Mouse (Mus musculus) erythroblast, embryonic 14.5 days (primary cell): ENCODE results near the gene Tbl1xr1. TPM values are rescaled to one million over a fixed set of nuclear protein-coding genes. Genes with fewer than 3 reads are reported as not detected.

Experiments used
- H3K27me3 ChIP-seq: 2 replicates; pipeline ENCODE4 v1.6.1; 2012; ENCODE audit warnings: inconsistent platforms; ENCODE audit not compliant: control insufficient read depth
- H3K36me3 ChIP-seq: 2 replicates; pipeline ENCODE4 v1.6.1; 2012; ENCODE audit warnings: mild to moderate bottlenecking, inconsistent platforms; ENCODE audit not compliant: control insufficient read depth
- H3K4me1 ChIP-seq: 2 replicates; pipeline ENCODE4 v1.6.1; 2012; ENCODE audit warnings: inconsistent platforms; ENCODE audit not compliant: control insufficient read depth
- H3K4me3 ChIP-seq: replicated peaks from 2 replicates; pipeline ENCODE3; 2012; ENCODE audit warnings: moderate library complexity, mild to moderate bottlenecking, inconsistent platforms
- H3K9me3 ChIP-seq: 2 replicates; pipeline ENCODE4 v1.6.1; 2012; ENCODE audit warnings: low read length, inconsistent platforms, mixed read lengths; ENCODE audit not compliant: control insufficient read depth
- GATA1 ChIP-seq: IDR thresholded peaks from 2 replicates; pipeline ENCODE4 v1.6.1; 2012; ENCODE audit warnings: low read length, inconsistent platforms, mixed read lengths
- TAL1 ChIP-seq: IDR thresholded peaks from 3 replicates; pipeline ENCODE4 v1.6.1; 2012; ENCODE audit warnings: low read length, inconsistent platforms, mixed read lengths
- polyA plus RNA-seq: library from polyadenylated mRNA; stranded (reverse); fragments of >175 nt; gene quantifications from 2 replicates; pipeline ENCODE4 v1.2.3, GENCODE M21; 2012

The Tbl1xr1 gene
- polyA plus RNA-seq, 1 experiment, result 0.53 TPM

- peaks cover under 1% of the 10 kb centered on the region for H3K36me3 ChIP-seq
- H3K9me3 ChIP-seq, result no peaks in the 10 kb centered on the region
- no peak overlapping the region for H3K4me3 ChIP-seq
- peaks cover 37% of the 10 kb centered on the region for H3K4me1 ChIP-seq
- H3K27me3 ChIP-seq, result no peaks in the 10 kb centered on the region
- TF ChIP-seq TAL1, result no peak
- TF ChIP-seq GATA1, result no peak
Observed at GRCm38 (mm10) chr3:22073916-22074315, 2.5 kb upstream of the Tbl1xr1 start.

- Histone ChIP-seq H3K27me3 (no peaks in the 10 kb centered on the region), H3K9me3 (no peaks in the 10 kb centered on the region), H3K36me3 (peaks cover 9% of the 10 kb centered on the region), H3K4me1 (peaks cover 46% of the 10 kb centered on the region), H3K4me3 (peak overlapping the region; percentile 84)
- TF ChIP-seq TAL1 (no peak), GATA1 (no peak)
Observed at GRCm38 (mm10) chr3:22074591-22075294, 1.7 kb upstream of the Tbl1xr1 start.

GRCm38 (mm10) chr3:22075517-22075886 is 950 bp upstream of the Tbl1xr1 start:
- no peaks in the 10 kb centered on the region for H3K27me3 ChIP-seq
- H3K4me1 ChIP-seq, result peaks cover 47% of the 10 kb centered on the region
- no peak for TF ChIP-seq GATA1
- TF ChIP-seq TAL1, result no peak
- peak overlapping the region; percentile 84 for H3K4me3 ChIP-seq
- H3K9me3 ChIP-seq, result no peaks in the 10 kb centered on the region
- H3K36me3 ChIP-seq, result peaks cover 10% of the 10 kb centered on the region

DNA sequence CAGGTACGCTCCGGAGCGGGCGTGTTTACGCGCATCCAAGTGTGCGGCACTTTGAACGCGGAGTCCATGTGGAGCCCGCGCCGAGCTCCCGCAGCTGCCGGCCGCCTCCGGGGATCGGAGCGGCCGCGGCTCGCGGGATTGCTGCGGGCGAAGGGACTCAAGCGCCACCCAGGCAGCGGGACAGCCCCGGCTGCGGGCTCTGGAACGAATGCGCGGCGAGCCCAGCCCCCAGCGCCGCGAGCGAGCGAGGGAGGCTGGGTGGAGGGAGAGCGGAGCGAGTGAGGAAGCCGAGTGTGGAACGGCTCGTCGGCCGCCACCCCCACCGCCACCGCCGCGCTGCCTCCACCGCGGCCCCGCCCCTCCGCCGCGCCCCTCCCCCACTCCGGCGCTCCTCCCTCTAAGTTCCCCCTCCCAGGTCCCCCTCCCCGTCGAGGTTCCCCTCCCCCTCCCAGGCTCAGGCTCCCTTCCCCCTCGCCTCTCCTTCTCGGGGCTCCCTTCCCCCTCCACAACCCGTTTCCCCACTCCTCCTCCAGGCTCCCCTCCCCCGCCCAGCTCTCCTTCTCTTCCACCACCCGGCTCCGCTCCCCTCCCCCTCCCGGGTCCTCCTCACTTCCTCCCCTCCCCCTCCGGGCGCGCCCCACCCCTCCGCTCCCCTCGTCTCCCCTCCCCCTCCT is 428 bp upstream of the Tbl1xr1 start:
- no peaks in the 10 kb centered on the region for H3K9me3 ChIP-seq
- no peak for TF ChIP-seq TAL1
- no peak for TF ChIP-seq GATA1
- peaks cover 47% of the 10 kb centered on the region for H3K4me1 ChIP-seq
- H3K27me3 ChIP-seq, result no peaks in the 10 kb centered on the region
- H3K4me3 ChIP-seq, result peak overlapping the region; percentile 84
- peaks cover 10% of the 10 kb centered on the region for H3K36me3 ChIP-seq

GRCm38 (mm10) chr3:22076936-22077656 is 644 bp downstream of the Tbl1xr1 start:
- no peaks in the 10 kb centered on the region for H3K27me3 ChIP-seq
- no peak for TF ChIP-seq GATA1
- no peak for TF ChIP-seq TAL1
- peaks cover 56% of the 10 kb centered on the region for H3K4me1 ChIP-seq
- peak overlapping the region; percentile 84 for H3K4me3 ChIP-seq
- peaks cover 10% of the 10 kb centered on the region for H3K36me3 ChIP-seq
- no peaks in the 10 kb centered on the region for H3K9me3 ChIP-seq

GRCm38 (mm10) chr3:22077657-22078475 is 1.4 kb downstream of the Tbl1xr1 start:
- peak overlapping the region; percentile 84 for H3K4me3 ChIP-seq
- TF ChIP-seq TAL1 (no peak), GATA1 (no peak)
- H3K36me3 ChIP-seq, result peaks cover 10% of the 10 kb centered on the region
- no peaks in the 10 kb centered on the region for H3K9me3 ChIP-seq
- H3K4me1 ChIP-seq, result peaks cover 64% of the 10 kb centered on the region
- no peaks in the 10 kb centered on the region for H3K27me3 ChIP-seq

DNA sequence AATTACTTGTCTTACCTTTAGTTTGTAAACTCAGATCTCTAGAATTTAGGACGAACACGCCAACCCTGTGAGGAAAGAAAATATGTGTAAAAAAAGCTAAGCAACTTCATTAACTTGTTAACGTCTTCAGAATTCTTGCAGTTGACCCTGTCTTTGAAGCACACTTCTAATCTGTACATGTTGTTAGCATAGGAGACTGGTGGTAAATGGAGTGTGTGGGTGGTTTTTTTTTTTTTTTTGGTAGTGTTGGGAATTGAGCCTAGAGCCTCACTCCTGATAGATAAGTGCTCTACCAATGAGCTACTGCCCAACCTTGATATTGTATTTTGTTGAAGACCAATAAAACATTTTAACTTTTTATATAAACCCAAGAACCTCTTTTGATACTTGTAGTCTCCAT is 2.1 kb downstream of the Tbl1xr1 start:
- Histone ChIP-seq H3K4me1 (peaks cover 70% of the 10 kb centered on the region), H3K9me3 (no peaks in the 10 kb centered on the region), H3K4me3 (peak overlapping the region; percentile 84), H3K36me3 (peaks cover 10% of the 10 kb centered on the region), H3K27me3 (no peaks in the 10 kb centered on the region)
- TF ChIP-seq TAL1 (no peak), GATA1 (no peak)

- H3K4me1 ChIP-seq, result peaks cover 59% of the 10 kb centered on the region
- H3K9me3 ChIP-seq, result no peaks in the 10 kb centered on the region
- TF ChIP-seq GATA1, result no peak
- no peak for TF ChIP-seq TAL1
- H3K36me3 ChIP-seq, result peaks cover 10% of the 10 kb centered on the region
- no peak overlapping the region for H3K4me3 ChIP-seq
- no peaks in the 10 kb centered on the region for H3K27me3 ChIP-seq
Observed at GRCm38 (mm10) chr3:22081869-22082268, 5.4 kb downstream of the Tbl1xr1 start.
